Mouse (Mus musculus): ENCODE results near the gene C1qtnf5. TPM values are rescaled to one million over a fixed set of nuclear protein-coding genes. Genes with fewer than 3 reads are reported as not detected.

C1qtnf5 gene
- total RNA-seq (2023), result 2.7 TPM in 1 of 2 replicates, not detected in the other

GRCm38 (mm10) chr9:44107110-44107509 is at the start of gene C1qtnf5:
Gene C1qtnf5, plus strand, starts transcription at chr9:44107245.

GRCm38 (mm10) chr9:44066785-44067225 is 40.2 kb upstream of the C1qtnf5 start, which contains the start of gene Usp2:
Gene Usp2, plus strand, starts transcription at chr9:44067021.

GRCm38 (mm10) chr9:44101490-44101889 is 5.6 kb upstream of the C1qtnf5 start, which contains the start of gene Mfrp:
Gene Mfrp, plus strand, starts transcription at chr9:44101729.

GRCm38 (mm10) chr9:44113105-44113789 is 6.2 kb downstream of the C1qtnf5 start, which contains the start of the genes Gm49380 and Rnf26:
Gene Gm49380, minus strand, starts transcription at chr9:44113500.
Gene Rnf26, minus strand, starts transcription at chr9:44113517.

GRCm38 (mm10) chr9:44134101-44134850 is 27.2 kb downstream of the C1qtnf5 start, which contains the start of gene Mcam:
Gene Mcam, plus strand, starts transcription at chr9:44134469.

Other genes with a start within 250 kb of the C1qtnf5 start
- 3.4 and 3.5 TPM in 2 replicates for gene Thy1, start 63.9 kb upstream of the C1qtnf5 start, total RNA-seq (2023)
- gene Usp2, start 40.2 kb upstream of the C1qtnf5 start, total RNA-seq (2023), result 8.5 and 10.5 TPM in 2 replicates
- gene Mfrp, start 5.5 kb upstream of the C1qtnf5 start, total RNA-seq (2023), result 0.77 and 1.1 TPM in 2 replicates
- gene Gm49380, start 6.3 kb downstream of the C1qtnf5 start, total RNA-seq (2023), result 0.44 TPM in 1 of 2 replicates, not detected in the other
- 26.2 and 33.8 TPM in 2 replicates for gene Rnf26, start 6.3 kb downstream of the C1qtnf5 start, total RNA-seq (2023)
- 3.7 and 5.3 TPM in 2 replicates for gene Mcam, start 27.2 kb downstream of the C1qtnf5 start, total RNA-seq (2023)
- 194 and 257 TPM in 2 replicates for gene Cbl, start 126.8 kb downstream of the C1qtnf5 start, total RNA-seq (2023)
- gene Ccdc153, start 133.4 kb downstream of the C1qtnf5 start, total RNA-seq (2023), result not detected in 2 replicates
- 1.00 and 1.8 TPM in 2 replicates for gene Pdzd3, start 144.2 kb downstream of the C1qtnf5 start, total RNA-seq (2023)
- gene Nlrx1, start 161.4 kb downstream of the C1qtnf5 start, total RNA-seq (2023), result 60.6 TPM in 2 replicates
- gene Abcg4, start 181.4 kb downstream of the C1qtnf5 start, total RNA-seq (2023), result 1.9 and 4.7 TPM in 2 replicates
- 31.3 and 43.5 TPM in 2 replicates for gene Hinfp, start 198.4 kb downstream of the C1qtnf5 start, total RNA-seq (2023)
- gene C2cd2l, start 213.0 kb downstream of the C1qtnf5 start, total RNA-seq (2023), result 14.1 and 17.2 TPM in 2 replicates
- gene Dpagt1, start 218.8 kb downstream of the C1qtnf5 start, total RNA-seq (2023), result 12.2 and 14.1 TPM in 2 replicates
- gene H2afx, start 227.4 kb downstream of the C1qtnf5 start, total RNA-seq (2023), result 192 and 211 TPM in 2 replicates
- 23.6 and 27.7 TPM in 2 replicates for gene Hmbs, start 237.0 kb downstream of the C1qtnf5 start, total RNA-seq (2023)

All from neutrophil, adult 65 days (primary cell).